Mouse (Mus musculus): Measurements from ENCODE around the gene Cpd. TPM values are rescaled to one million over a fixed set of nuclear protein-coding genes. Genes with fewer than 3 reads are reported as not detected.

Cpd gene
- polyA plus RNA-seq, 1 experiment = 17.6 TPM

GRCm38 (mm10) chr11:76735753-76736324, 111.0 kb downstream of the Cpd start:
- Histone ChIP-seq H3K4me3 (no peak overlapping the region), H3K36me3 (ENCODE audit: control insufficient read depth, insufficient read depth) (peaks cover 47% of the 10 kb centered on the region), H3ac (ENCODE audit: control insufficient read depth, insufficient read length) (no peak overlapping the region), H3K27me3 (ENCODE audit: control insufficient read depth, insufficient read depth, insufficient read length) (no peaks in the 10 kb centered on the region), H3K4me2 (ENCODE audit: low read depth) (no peak overlapping the region), H3K79me2 (ENCODE audit: control insufficient read depth, insufficient read depth) (no peaks in the 10 kb centered on the region)
- TF ChIP-seq MYOG (IDR thresholded peaks at IDR 0.05; ENCODE audit: control insufficient read depth in 1 of 3, insufficient read depth in 1 of 3, insufficient read length in 2 of 3, low read depth in 2 of 3) = no peak
- TF ChIP-seq POLR2AphosphoS2 (IDR thresholded peaks at IDR 0.05; ENCODE audit: insufficient read length, low read depth) = no peak
- TF ChIP-seq POLR2A (IDR thresholded peaks at IDR 0.05; ENCODE audit: insufficient read length, low read depth) = no peak
- TF ChIP-seq CEBPB (IDR thresholded peaks at IDR 0.05; ENCODE audit: insufficient read depth, poor library complexity, severe bottlenecking) = no peak
- no peak for TF ChIP-seq TCF3 (IDR thresholded peaks at IDR 0.05; ENCODE audit: insufficient read length, low read depth)
- no peak for TF ChIP-seq TCF12 (IDR thresholded peaks at IDR 0.05; ENCODE audit: insufficient read depth, poor library complexity, severe bottlenecking)
- no peak for TF ChIP-seq MYOD1 (IDR thresholded peaks at IDR 0.05; ENCODE audit: control insufficient read depth in 1 of 3, insufficient read length in 2 of 3, low read depth in 2 of 3)
- no peak for TF ChIP-seq REST (IDR thresholded peaks at IDR 0.05; ENCODE audit: insufficient read depth, insufficient read length)
- TF ChIP-seq USF1 (IDR thresholded peaks at IDR 0.05; ENCODE audit: low read depth) = no peak
- TF ChIP-seq SRF (IDR thresholded peaks at IDR 0.05; ENCODE audit: control insufficient read depth, insufficient read length, low read depth) = no peak
- TF ChIP-seq E2F4 (IDR thresholded peaks at IDR 0.05; ENCODE audit: insufficient read depth) = no peak
- TF ChIP-seq MAX (IDR thresholded peaks at IDR 0.05; ENCODE audit: low read depth) = no peak

- Histone ChIP-seq H3K36me3 (ENCODE audit: control insufficient read depth, insufficient read depth) (peaks cover 53% of the 10 kb centered on the region), H3ac (ENCODE audit: control insufficient read depth, insufficient read length) (no peak overlapping the region), H3K27me3 (ENCODE audit: control insufficient read depth, insufficient read depth, insufficient read length) (no peaks in the 10 kb centered on the region), H3K4me3 (no peak overlapping the region), H3K4me2 (ENCODE audit: low read depth) (peak overlapping the region; percentile 20), H3K79me2 (ENCODE audit: control insufficient read depth, insufficient read depth) (no peaks in the 10 kb centered on the region)
- TF ChIP-seq POLR2A (IDR thresholded peaks at IDR 0.05; ENCODE audit: insufficient read length, low read depth) = no peak
- no peak for TF ChIP-seq MAX (IDR thresholded peaks at IDR 0.05; ENCODE audit: low read depth)
- TF ChIP-seq E2F4 (IDR thresholded peaks at IDR 0.05; ENCODE audit: insufficient read depth) = no peak
- no peak for TF ChIP-seq USF1 (IDR thresholded peaks at IDR 0.05; ENCODE audit: low read depth)
- TF ChIP-seq TCF12 (IDR thresholded peaks at IDR 0.05; ENCODE audit: insufficient read depth, poor library complexity, severe bottlenecking) = no peak
- TF ChIP-seq MYOD1 (IDR thresholded peaks at IDR 0.05; ENCODE audit: control insufficient read depth in 1 of 3, insufficient read length in 2 of 3, low read depth in 2 of 3) = no peak
- TF ChIP-seq MYOG (IDR thresholded peaks at IDR 0.05; ENCODE audit: control insufficient read depth in 1 of 3, insufficient read depth in 1 of 3, insufficient read length in 2 of 3, low read depth in 2 of 3) = no peak
Observed at GRCm38 (mm10) chr11:76734560-76734959, 112.3 kb downstream of the Cpd start.

GRCm38 (mm10) chr11:76730650-76731049, 116.2 kb downstream of the Cpd start:
- Histone ChIP-seq H3ac (ENCODE audit: control insufficient read depth, insufficient read length) (no peak overlapping the region), H3K36me3 (ENCODE audit: control insufficient read depth, insufficient read depth) (peaks cover 57% of the 10 kb centered on the region), H3K4me3 (no peak overlapping the region), H3K27me3 (ENCODE audit: control insufficient read depth, insufficient read depth, insufficient read length) (no peaks in the 10 kb centered on the region), H3K4me2 (ENCODE audit: low read depth) (no peak overlapping the region), H3K79me2 (ENCODE audit: control insufficient read depth, insufficient read depth) (no peaks in the 10 kb centered on the region)
- TF ChIP-seq USF1 (IDR thresholded peaks at IDR 0.05; ENCODE audit: low read depth) (no peak), CEBPB (IDR thresholded peaks at IDR 0.05; ENCODE audit: insufficient read depth, poor library complexity, severe bottlenecking) (no peak), POLR2AphosphoS2 (IDR thresholded peaks at IDR 0.05; ENCODE audit: insufficient read length, low read depth) (no peak), MYOG (IDR thresholded peaks at IDR 0.05; ENCODE audit: control insufficient read depth in 1 of 3, insufficient read depth in 1 of 3, insufficient read length in 2 of 3, low read depth in 2 of 3) (no peak), POLR2A (IDR thresholded peaks at IDR 0.05; ENCODE audit: insufficient read length, low read depth) (no peak), MYOD1 (IDR thresholded peaks at IDR 0.05; ENCODE audit: control insufficient read depth in 1 of 3, insufficient read length in 2 of 3, low read depth in 2 of 3) (no peak), MAX (IDR thresholded peaks at IDR 0.05; ENCODE audit: low read depth) (no peak), TCF12 (IDR thresholded peaks at IDR 0.05; ENCODE audit: insufficient read depth, poor library complexity, severe bottlenecking) (no peak)

Other genes with a start within 250 kb of the Cpd start
- 81.3 TPM for gene Abr, start 224.7 kb downstream of the Cpd start, polyA plus RNA-seq (2012; fragmentation: generic; extraction: Trizol)
- gene Bhlha9, start 174.5 kb downstream of the Cpd start, polyA plus RNA-seq (2012; fragmentation: generic; extraction: Trizol) = not detected
- 0.34 TPM for gene Trarg1, start 167.2 kb downstream of the Cpd start, polyA plus RNA-seq (2012; fragmentation: generic; extraction: Trizol)
- 16.5 TPM for gene Gosr1, start 83.4 kb downstream of the Cpd start, polyA plus RNA-seq (2012; fragmentation: generic; extraction: Trizol)
- gene Tmigd1, start 55.1 kb upstream of the Cpd start, polyA plus RNA-seq (2012; fragmentation: generic; extraction: Trizol) = not detected
- gene Blmh, start 77.8 kb upstream of the Cpd start, polyA plus RNA-seq (2012; fragmentation: generic; extraction: Trizol) = 58.3 TPM
- gene Slc6a4, start 151.6 kb upstream of the Cpd start, polyA plus RNA-seq (2012; fragmentation: generic; extraction: Trizol) = not detected
- 2.9 TPM for gene Nsrp1, start 231.4 kb upstream of the Cpd start, polyA plus RNA-seq (2012; fragmentation: generic; extraction: Trizol)

Measured in myocyte (in vitro differentiated cells).